Mouse (Mus musculus) liver, embryonic 13.5 days (tissue): ENCODE results near the gene Esrrg. TPM values are rescaled to one million over a fixed set of nuclear protein-coding genes. Genes with fewer than 3 reads are reported as not detected.

Experiments
- ATAC-seq: fragments of 200-750 bp; cut with Nextera tagmentation; 2 replicates; pipeline ENCODE4 v1.8.0; 2017; ENCODE audit warnings: low read depth, mild to moderate bottlenecking, moderate number of reproducible peaks, moderate library complexity
- DNase-seq: peaks from one replicate; pipeline ENCODE4 v3.0.0; 2022
- H3K27ac ChIP-seq: fragments of 300-500 bp; sonication (generic); 2 replicates; pipeline ENCODE4 v1.5.1; 2015; ENCODE audit warnings: moderate library complexity, mild to moderate bottlenecking, inconsistent platforms
- H3K27me3 ChIP-seq: fragments of 300-500 bp; sonication (generic); 2 replicates; pipeline ENCODE4 v1.6.1; 2015; ENCODE audit warnings: mild to moderate bottlenecking, inconsistent platforms
- H3K36me3 ChIP-seq: fragments of 300-500 bp; sonication (generic); 2 replicates; pipeline ENCODE4 v1.6.1; 2015; ENCODE audit warnings: mild to moderate bottlenecking, inconsistent platforms
- H3K4me1 ChIP-seq: fragments of 300-500 bp; sonication (generic); replicated peaks from 2 replicates; pipeline ENCODE4 v1.6.1; 2015; ENCODE audit warnings: inconsistent platforms
- H3K4me2 ChIP-seq: fragments of 300-500 bp; sonication (generic); 2 replicates; pipeline ENCODE4 v1.6.1; 2015; ENCODE audit warnings: inconsistent platforms, mild to moderate bottlenecking, moderate library complexity
- H3K4me3 ChIP-seq: fragments of 300-500 bp; sonication (generic); replicated peaks from 2 replicates; pipeline ENCODE4 v1.5.1; 2015; ENCODE audit warnings: mild to moderate bottlenecking, inconsistent platforms
- H3K9ac ChIP-seq: fragments of 300-500 bp; sonication (generic); 2 replicates; pipeline ENCODE4 v1.6.1; 2015; ENCODE audit warnings: mild to moderate bottlenecking, inconsistent platforms
- H3K9me3 ChIP-seq: fragments of 300-500 bp; sonication (generic); replicated peaks from 2 replicates; pipeline ENCODE4 v1.6.1; 2016; ENCODE audit warnings: inconsistent platforms
- WGBS: fragments of 180-500 bp; shearing (Covaris S2); methylation state at CpG from one replicate; pipeline ENCODE4 v1.1.7; 2015; ENCODE audit not compliant: insufficient replicate concordance; 5-methylcytosine and 5-hydroxymethylcytosine counted together
- polyA plus RNA-seq: library from polyadenylated mRNA; unstranded; fragments of >200 nt; fragmentation: Nextera tagmentation; extraction: Ambion mirVana; gene quantifications from 2 replicates; pipeline ENCODE4 v1.2.1, GENCODE M21; 2015

Esrrg gene
- polyA plus RNA-seq, 1 experiment from 2014 or later, result 0.06 TPM

DNA sequence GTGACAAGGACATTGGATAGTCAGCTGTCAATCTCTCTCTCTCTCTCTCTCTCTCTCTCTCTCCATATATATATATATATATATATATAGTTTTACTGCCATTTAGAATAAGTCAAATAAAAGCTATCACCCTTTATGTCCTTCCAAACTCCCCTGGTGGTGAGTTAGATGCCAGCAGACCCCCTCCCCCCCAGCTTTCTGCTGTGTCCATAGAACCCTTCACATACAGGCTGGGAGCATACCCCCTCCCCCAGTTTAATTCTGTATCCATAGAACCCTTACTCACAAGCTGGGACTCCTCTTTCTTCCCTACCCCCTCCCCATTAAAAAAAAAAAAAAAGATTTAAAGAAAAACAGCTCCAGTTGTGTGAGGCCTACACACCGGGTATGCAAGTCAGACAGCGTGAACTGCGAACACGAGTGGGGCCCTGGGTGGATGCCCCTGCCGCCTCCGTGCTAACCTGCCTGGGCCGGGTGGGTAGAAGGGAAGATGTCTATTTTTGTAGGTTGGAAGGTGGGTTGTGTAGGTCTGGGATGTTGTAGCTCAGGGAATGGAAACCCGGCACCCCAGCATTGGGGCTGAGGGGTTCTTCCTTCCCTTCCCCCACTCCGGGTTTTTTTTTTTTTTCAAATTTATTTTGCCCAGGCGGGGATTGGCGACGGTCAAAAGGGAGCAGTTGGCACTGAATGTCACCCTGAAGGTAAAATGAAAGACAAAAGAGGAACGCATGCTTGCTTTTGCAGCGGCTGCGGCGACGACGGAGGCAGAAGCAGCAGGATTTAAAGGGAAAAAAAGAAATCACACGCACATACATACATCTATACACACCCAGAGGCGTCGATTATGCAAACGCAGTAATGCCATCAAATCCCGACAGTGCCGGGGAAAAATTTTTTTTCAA is 42.4 kb downstream of the Esrrg start:
- Histone ChIP-seq H3K4me3 (peak overlapping the region; percentile 53), H3K9me3 (no peaks in the 10 kb centered on the region), H3K9ac (no peak overlapping the region), H3K27ac (no peak overlapping the region), H3K27me3 (peaks cover 30% of the 10 kb centered on the region), H3K36me3 (no peaks in the 10 kb centered on the region), H3K4me1 (peaks cover 9% of the 10 kb centered on the region; the same call in 1 of the 2 replicates), H3K4me2 (peak overlapping the region; percentile 69)
- ATAC-seq, result no peak
- WGBS, result 17% methylated on average over 24 of the region's 24 CpGs
- DNase-seq, result no peak

DNA sequence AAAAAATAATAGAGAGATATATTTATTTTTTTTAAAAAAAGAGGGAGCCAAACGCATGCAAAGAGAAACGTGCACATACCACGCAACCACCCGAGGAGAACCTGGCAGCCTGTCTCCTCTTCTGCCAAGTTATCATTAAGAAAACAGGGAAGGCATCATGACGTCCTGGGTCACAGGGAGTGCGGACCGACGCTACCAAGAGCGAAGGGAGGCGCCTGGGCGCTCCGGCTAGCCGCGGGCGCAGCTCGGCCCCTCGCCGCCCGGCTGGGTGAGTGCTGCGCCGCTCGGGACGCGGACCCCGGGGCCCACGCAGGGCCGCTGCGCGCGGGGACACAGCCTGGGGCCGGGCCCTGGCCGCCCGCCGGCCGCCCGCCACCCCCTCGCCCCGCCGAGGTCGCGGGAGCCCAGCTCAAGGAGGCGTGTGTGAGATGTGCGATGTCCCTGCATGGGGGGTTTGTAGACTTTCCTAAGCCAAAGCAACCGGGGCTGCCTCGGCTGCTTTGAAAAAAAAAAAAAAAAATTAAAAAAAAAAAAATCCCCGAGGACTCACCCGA is 43.2 kb downstream of the Esrrg start:
- WGBS, result under 1% methylated on average over 47 of the region's 47 CpGs
- ATAC-seq, result peak; percentile 31; the same call in 1 of the 2 replicates

DNA sequence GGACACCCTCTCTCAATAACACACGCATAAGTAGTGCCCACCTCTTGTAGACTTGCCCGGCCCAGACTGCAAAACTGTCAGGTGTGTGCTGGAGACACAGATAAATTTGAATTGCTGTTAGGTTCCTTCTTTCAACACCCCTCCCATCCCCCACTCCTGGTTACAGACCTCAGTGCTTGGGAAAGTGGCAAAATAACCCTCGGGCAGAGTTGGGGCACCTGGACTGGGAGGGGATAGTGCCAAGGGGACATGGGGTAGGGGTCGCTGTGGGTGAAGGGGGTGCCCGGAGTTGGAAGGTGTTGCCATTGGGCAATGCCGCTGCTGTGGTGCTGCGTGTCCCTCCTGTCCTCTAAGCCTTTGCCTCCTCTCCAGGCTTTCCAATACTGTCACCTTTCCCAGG is 43.9 kb downstream of the Esrrg start:
- Histone ChIP-seq H3K27me3 (peaks cover 30% of the 10 kb centered on the region), H3K27ac (no peak overlapping the region), H3K4me1 (peaks cover 9% of the 10 kb centered on the region; the same call in 1 of the 2 replicates), H3K9ac (no peak overlapping the region), H3K4me3 (no peak overlapping the region), H3K36me3 (no peaks in the 10 kb centered on the region), H3K9me3 (no peaks in the 10 kb centered on the region), H3K4me2 (peak overlapping the region; percentile 69)
- ATAC-seq (no peak), DNase-seq (no peak)
- 5% methylated on average over 7 of the region's 7 CpGs for WGBS

More for the DNA sequence above, 43.2 kb downstream of the Esrrg start:
- peaks cover 9% of the 10 kb centered on the region; the same call in 1 of the 2 replicates for H3K4me1 ChIP-seq
- no peaks in the 10 kb centered on the region for H3K36me3 ChIP-seq
- H3K9me3 ChIP-seq, result no peaks in the 10 kb centered on the region
- no peak overlapping the region for H3K27ac ChIP-seq
- peak overlapping the region; percentile 53 for H3K4me3 ChIP-seq
- peaks cover 30% of the 10 kb centered on the region for H3K27me3 ChIP-seq
- DNase-seq, result no peak
- no peak overlapping the region for H3K9ac ChIP-seq
- peak overlapping the region; percentile 69 for H3K4me2 ChIP-seq

DNA sequence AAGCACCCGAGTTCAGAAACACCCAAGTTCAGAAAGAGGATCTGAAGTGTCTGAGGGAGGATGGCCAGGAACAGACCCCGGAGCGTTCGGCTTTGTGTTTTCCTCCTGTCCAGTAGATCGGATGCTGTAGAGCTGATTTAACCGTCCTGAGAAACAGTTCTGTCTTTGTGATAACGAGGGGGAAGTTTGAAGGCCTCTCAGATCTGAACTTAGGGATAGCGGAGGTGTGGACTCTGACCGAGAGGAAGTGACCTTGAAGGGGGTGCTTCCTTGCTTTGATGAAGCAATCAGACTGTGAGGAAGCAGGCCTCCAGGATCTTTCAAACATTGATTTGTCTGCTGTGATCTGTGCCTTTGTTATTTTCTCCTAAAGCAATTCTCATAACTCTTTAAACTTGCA is 44.8 kb downstream of the Esrrg start:
- no peak overlapping the region for H3K4me3 ChIP-seq
- no peak overlapping the region for H3K9ac ChIP-seq
- no peak; the same call in 1 of the 2 replicates for ATAC-seq
- no peaks in the 10 kb centered on the region for H3K36me3 ChIP-seq
- WGBS, result 8% methylated on average over 9 of the region's 9 CpGs
- 0 out of 2 replicates have a peak overlapping the region, but pooled peaks have one; percentile 4 for H3K4me2 ChIP-seq
- H3K9me3 ChIP-seq, result no peaks in the 10 kb centered on the region
- no peak for DNase-seq
- peaks cover 30% of the 10 kb centered on the region for H3K27me3 ChIP-seq
- H3K27ac ChIP-seq, result no peak overlapping the region
- peaks cover 9% of the 10 kb centered on the region; the same call in 1 of the 2 replicates for H3K4me1 ChIP-seq

DNA sequence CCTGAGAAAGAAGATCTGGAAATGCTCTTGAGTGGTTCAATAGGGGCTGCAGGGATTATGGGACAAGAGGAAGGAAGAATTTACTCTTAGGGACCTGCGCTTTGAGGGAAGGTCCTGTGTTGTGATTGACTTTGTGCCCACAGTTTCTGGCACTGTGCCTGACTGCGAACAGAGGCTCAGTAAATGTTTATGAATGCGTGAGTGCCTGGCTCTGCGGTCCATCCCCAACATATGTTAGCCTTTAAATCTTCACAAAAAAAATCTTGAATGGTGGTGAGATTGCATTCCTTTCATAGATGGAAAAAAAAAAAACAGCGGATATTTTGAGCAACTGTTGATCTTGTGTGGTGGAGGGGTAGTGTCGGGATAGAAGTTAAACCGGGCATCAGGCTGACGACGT is 52.4 kb downstream of the Esrrg start:
- no peak for ATAC-seq
- H3K27ac ChIP-seq, result no peak overlapping the region
- no peaks in the 10 kb centered on the region for H3K9me3 ChIP-seq
- H3K4me3 ChIP-seq, result no peak overlapping the region
- no peaks in the 10 kb centered on the region for H3K4me1 ChIP-seq
- DNase-seq, result no peak
- WGBS, result 79% methylated on average over 9 of the region's 9 CpGs
- H3K36me3 ChIP-seq, result no peaks in the 10 kb centered on the region
- no peak overlapping the region for H3K9ac ChIP-seq
- no peak overlapping the region for H3K4me2 ChIP-seq
- no peaks in the 10 kb centered on the region for H3K27me3 ChIP-seq

DNA sequence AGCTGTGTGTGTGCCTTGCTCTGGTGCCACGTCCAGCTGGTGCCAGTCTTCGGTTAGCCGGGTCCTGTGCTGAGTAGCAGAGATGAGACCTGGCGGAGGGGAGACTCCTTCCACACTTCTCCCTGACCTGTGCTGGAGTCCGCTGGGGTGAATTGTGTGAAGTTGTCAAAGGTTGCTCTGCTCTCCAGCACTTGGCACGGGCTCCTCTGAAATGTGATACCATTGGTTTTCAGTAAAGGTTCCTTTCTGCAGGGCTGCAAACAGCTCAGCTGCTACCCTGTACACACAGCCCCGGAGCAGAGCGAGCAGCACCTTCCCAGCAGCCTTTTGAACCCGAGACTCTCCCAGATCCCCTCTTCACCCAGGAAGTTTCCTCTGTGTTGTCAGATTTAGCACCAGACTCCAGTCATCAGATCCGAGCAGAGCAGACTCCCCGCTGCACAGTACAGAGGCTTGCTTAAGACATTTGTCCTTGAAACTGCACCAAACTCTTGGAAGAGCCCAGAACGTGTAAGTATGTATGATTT is 53.6 kb downstream of the Esrrg start:
- Histone ChIP-seq H3K9ac (no peak overlapping the region), H3K4me2 (peak overlapping the region; percentile 15; the same call in 1 of the 2 replicates), H3K27me3 (no peaks in the 10 kb centered on the region), H3K4me1 (no peaks in the 10 kb centered on the region), H3K27ac (no peak overlapping the region), H3K9me3 (no peaks in the 10 kb centered on the region), H3K36me3 (no peaks in the 10 kb centered on the region), H3K4me3 (0 out of 2 replicates have a peak overlapping the region, but pooled peaks have one; percentile 1)
- 44% methylated on average over 12 of the region's 12 CpGs for WGBS
- ATAC-seq, result no peak
- DNase-seq, result no peak

DNA sequence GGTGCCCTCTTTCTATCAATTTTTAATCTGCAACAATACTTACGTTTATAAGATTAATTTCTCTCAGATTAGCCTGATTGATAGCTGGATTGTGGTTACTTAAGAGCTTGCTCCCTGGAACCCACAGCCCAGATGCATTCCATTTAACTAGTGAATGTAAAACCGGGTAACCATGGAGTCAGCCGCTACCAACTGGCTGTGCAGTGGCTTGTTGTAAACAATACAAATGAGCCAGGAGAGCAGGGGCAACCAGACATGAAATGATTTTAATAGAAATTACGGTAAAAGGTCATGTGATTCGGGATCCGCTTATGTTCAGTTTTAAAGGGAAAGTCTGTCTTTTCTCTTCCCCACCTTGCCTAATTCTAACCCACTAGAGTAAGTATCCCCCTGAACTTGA is 54.8 kb downstream of the Esrrg start:
- ATAC-seq (no peak), DNase-seq (no peak)
- H3K4me1 ChIP-seq, result no peaks in the 10 kb centered on the region

DNA sequence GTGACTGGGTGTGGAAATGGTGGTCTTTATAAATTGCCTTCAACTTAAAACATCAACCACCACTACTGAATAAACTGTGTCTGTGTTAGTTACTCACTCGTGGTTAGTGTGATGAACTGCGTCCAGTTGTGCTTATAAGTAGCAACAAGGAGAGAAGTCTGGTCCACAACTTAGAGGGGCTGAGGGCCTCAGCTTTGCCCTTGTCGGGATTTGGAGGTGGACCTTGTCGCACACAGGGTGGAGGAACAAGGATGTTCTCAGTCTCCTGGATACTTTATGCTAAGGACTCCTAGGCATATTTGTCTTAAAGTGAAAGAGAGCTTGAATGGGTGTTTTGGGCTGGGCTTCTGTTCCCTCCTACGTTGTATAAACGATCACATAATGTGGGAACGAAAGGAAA is 55.7 kb downstream of the Esrrg start:
- H3K27me3 ChIP-seq, result no peaks in the 10 kb centered on the region
- 69% methylated on average over 7 of the region's 7 CpGs for WGBS

More for the DNA sequence above, 54.8 kb downstream of the Esrrg start:
- 68% methylated on average over 6 of the region's 6 CpGs for WGBS
- no peaks in the 10 kb centered on the region for H3K36me3 ChIP-seq
- no peaks in the 10 kb centered on the region for H3K9me3 ChIP-seq
- H3K27me3 ChIP-seq, result no peaks in the 10 kb centered on the region
- H3K9ac ChIP-seq, result no peak overlapping the region
- no peak overlapping the region for H3K4me2 ChIP-seq
- H3K27ac ChIP-seq, result no peak overlapping the region
- H3K4me3 ChIP-seq, result no peak overlapping the region

DNA sequence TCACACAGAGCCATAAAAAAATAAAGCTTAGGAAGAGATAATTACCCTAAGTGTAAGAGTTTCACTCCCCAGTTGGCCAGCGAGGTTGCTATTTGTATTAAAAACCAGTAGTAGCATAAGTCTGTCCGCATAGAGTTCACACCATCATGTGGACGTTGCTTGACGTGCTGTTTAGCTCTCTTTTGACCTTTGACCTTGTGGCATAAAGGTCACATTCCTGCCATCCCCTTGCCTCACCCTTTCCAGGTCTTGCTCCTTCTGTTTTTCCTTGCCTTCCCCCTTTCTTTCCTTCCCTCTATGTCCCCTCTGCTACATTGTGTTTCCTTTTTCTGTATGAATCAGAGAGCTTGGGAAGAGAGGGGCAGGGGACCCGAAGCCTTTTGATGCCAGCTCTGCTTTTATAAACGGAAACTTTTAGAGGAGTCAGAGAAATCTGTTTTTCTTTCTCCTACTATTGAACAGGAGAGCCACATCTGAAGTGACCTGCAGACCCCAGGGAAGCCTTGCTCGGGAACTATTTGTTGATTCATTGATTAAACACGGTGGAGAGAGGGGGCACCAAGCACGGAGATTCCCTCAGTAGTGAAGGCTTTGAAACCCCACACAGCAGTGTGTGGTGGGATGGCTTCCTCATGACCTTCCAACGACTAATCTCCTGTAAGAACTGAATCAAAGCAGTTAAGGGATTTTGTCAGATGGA is 57.5 kb downstream of the Esrrg start:
- H3K36me3 ChIP-seq, result no peaks in the 10 kb centered on the region
- H3K9me3 ChIP-seq, result no peaks in the 10 kb centered on the region
- ATAC-seq (no peak), DNase-seq (no peak)
- no peak overlapping the region for H3K4me3 ChIP-seq
- H3K9ac ChIP-seq, result no peak overlapping the region
- no peaks in the 10 kb centered on the region for H3K27me3 ChIP-seq
- no peak overlapping the region for H3K4me2 ChIP-seq
- H3K4me1 ChIP-seq, result no peaks in the 10 kb centered on the region
- WGBS, result 37% methylated on average over 10 of the region's 10 CpGs
- no peak overlapping the region for H3K27ac ChIP-seq

More for the DNA sequence above, 55.7 kb downstream of the Esrrg start:
- Histone ChIP-seq H3K4me2 (no peak overlapping the region), H3K4me1 (no peaks in the 10 kb centered on the region), H3K9me3 (no peaks in the 10 kb centered on the region), H3K27ac (no peak overlapping the region), H3K4me3 (no peak overlapping the region), H3K9ac (no peak overlapping the region), H3K36me3 (no peaks in the 10 kb centered on the region)
- ATAC-seq (no peak), DNase-seq (no peak)

DNA sequence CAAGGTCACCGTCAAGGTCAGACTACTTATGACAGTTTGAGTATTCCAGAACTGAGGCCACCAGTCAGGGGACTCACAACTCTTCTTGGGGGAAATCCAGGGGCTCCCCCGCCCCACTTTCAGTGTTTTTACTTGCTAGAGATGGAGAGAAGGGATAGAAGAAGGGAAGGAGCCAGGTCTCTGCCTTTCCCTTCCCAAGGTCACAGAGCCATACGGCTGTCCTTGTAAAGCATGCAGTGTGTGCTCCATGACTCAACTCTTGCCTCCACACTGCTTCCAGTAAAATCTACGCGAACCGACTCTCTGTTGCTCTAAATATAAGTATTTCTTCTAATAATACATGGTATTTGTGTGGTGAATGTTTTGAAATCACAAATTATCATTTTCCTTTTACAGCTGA is 61.2 kb downstream of the Esrrg start:
- DNase-seq, result no peak

DNA sequence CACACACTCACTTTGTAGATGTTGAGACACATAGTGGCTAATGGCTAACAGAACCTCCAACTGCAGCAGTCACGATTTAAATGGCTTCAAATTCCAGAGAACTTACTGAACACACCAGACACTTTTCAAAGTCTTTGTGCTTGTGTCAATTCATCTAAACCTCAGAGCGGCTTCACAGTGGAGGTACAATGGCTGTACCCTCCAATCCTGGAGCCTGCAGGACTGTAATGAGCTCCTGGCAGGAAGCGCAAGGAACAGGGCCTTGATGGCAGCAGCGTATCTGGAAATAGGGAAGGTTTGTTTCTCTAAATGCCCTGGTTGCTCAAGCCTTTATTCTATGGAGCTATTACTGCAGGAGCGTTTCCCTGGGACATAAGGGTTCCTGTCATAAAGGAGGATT is 63.9 kb downstream of the Esrrg start:
- H3K27me3 ChIP-seq, result no peaks in the 10 kb centered on the region
- DNase-seq, result no peak
- H3K9ac ChIP-seq, result no peak overlapping the region
- 54% methylated on average over 5 of the region's 5 CpGs for whole genome bisulfite sequencing
- H3K4me2 ChIP-seq, result no peak overlapping the region
- no peaks in the 10 kb centered on the region for H3K36me3 ChIP-seq
- H3K4me1 ChIP-seq, result no peaks in the 10 kb centered on the region
- no peak overlapping the region for H3K27ac ChIP-seq
- no peak overlapping the region for H3K4me3 ChIP-seq
- H3K9me3 ChIP-seq, result no peaks in the 10 kb centered on the region
- ATAC-seq, result no peak

More for the DNA sequence above, 61.2 kb downstream of the Esrrg start:
- Histone ChIP-seq H3K4me1 (no peaks in the 10 kb centered on the region), H3K9me3 (no peaks in the 10 kb centered on the region), H3K9ac (no peak overlapping the region), H3K4me3 (no peak overlapping the region), H3K27ac (no peak overlapping the region), H3K27me3 (no peaks in the 10 kb centered on the region), H3K36me3 (no peaks in the 10 kb centered on the region), H3K4me2 (no peak overlapping the region)
- 74% methylated on average over 6 of the region's 6 CpGs for WGBS
- no peak for ATAC-seq
